Mouse (Mus musculus) embryonic facial prominence, embryonic 12.5 days (tissue): ENCODE measurements around the gene Mageb5. TPM values are rescaled to one million over a fixed set of nuclear protein-coding genes. Genes with fewer than 3 reads are reported as not detected.
"Not testable (repeated sequence)": the region's sequence is repeated elsewhere in the genome, so short reads cannot be mapped to it uniquely, and the experiment has no call there.

Source experiments
- ATAC-seq: fragments of 200-750 bp; cut with Nextera tagmentation; 2 replicates; pipeline ENCODE4 v1.8.0; 2017; ENCODE audit not compliant: insufficient number of reproducible peaks, insufficient read depth, low FRiP score, low TSS enrichment
- H3K27ac ChIP-seq: fragments of 300-500 bp; sonication (generic); 2 replicates; pipeline ENCODE4 v1.5.1; 2016; ENCODE audit warnings: mild to moderate bottlenecking
- H3K27me3 ChIP-seq: fragments of 300-500 bp; sonication (generic); 2 replicates; pipeline ENCODE4 v1.6.1; 2016; ENCODE audit warnings: mild to moderate bottlenecking, moderate library complexity
- H3K36me3 ChIP-seq: fragments of 300-500 bp; sonication (generic); 2 replicates; pipeline ENCODE4 v1.6.1; 2016; ENCODE audit warnings: mild to moderate bottlenecking
- H3K4me1 ChIP-seq: fragments of 300-500 bp; sonication (generic); 2 replicates; pipeline ENCODE4 v1.6.1; 2016
- H3K4me2 ChIP-seq: fragments of 300-500 bp; sonication (generic); replicated peaks from 2 replicates; pipeline ENCODE4 v1.6.1; 2016; ENCODE audit warnings: mild to moderate bottlenecking, moderate library complexity
- H3K4me3 ChIP-seq: fragments of 300-500 bp; sonication (generic); 2 replicates; pipeline ENCODE4 v1.5.1; 2016; ENCODE audit warnings: mild to moderate bottlenecking
- H3K9ac ChIP-seq: fragments of 300-500 bp; sonication (generic); 2 replicates; pipeline ENCODE4 v1.6.1; 2016; ENCODE audit warnings: mild to moderate bottlenecking, moderate library complexity
- H3K9me3 ChIP-seq: fragments of 300-500 bp; sonication (generic); 2 replicates; pipeline ENCODE4 v1.6.1; 2016; ENCODE audit warnings: mild to moderate bottlenecking, moderate library complexity
- WGBS: fragments of 180-500 bp; shearing (Covaris S2); methylation state at CpG from one replicate; pipeline ENCODE4 v1.1.7; 2016; 5-methylcytosine and 5-hydroxymethylcytosine counted together
- polyA plus RNA-seq: library from polyadenylated mRNA; unstranded; fragments of >200 nt; fragmentation: Nextera tagmentation; extraction: Ambion mirVana; gene quantifications from 2 replicates; pipeline ENCODE4 v1.2.1, GENCODE M21; 2016

Gene Mageb5
- not detected in 2 replicates for polyA plus RNA-seq

DNA sequence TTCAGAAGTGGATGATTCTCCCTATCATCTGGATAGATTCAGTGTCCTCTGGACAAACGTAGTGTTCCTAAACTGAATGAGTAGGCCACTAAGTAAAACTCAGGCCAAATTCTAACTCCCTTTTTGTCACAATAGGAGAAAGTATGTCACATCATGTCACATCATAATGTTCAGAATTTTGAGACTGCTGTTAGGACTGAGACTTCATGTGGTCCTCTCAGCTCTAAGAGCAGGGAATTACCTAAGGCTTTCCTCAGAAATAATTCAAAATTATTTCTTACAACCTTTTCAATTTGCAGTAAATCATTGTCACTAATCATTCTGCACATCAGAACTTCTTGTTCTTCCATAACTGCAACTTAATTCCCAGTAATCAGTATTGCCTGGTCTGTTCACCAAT lies at the start of gene Mageb5:
Gene Mageb5, minus strand, starts transcription at position 101 of the 400 bp plus-strand sequence.
- H3K9ac ChIP-seq, H3K9me3 ChIP-seq, ATAC-seq, H3K27me3 ChIP-seq, H3K27ac ChIP-seq, H3K4me3 ChIP-seq, H3K4me1 ChIP-seq, H3K36me3 ChIP-seq, H3K4me2 ChIP-seq: not testable (repeated sequence)
- WGBS = 54% methylated on average over 1 of the region's 1 CpGs

DNA sequence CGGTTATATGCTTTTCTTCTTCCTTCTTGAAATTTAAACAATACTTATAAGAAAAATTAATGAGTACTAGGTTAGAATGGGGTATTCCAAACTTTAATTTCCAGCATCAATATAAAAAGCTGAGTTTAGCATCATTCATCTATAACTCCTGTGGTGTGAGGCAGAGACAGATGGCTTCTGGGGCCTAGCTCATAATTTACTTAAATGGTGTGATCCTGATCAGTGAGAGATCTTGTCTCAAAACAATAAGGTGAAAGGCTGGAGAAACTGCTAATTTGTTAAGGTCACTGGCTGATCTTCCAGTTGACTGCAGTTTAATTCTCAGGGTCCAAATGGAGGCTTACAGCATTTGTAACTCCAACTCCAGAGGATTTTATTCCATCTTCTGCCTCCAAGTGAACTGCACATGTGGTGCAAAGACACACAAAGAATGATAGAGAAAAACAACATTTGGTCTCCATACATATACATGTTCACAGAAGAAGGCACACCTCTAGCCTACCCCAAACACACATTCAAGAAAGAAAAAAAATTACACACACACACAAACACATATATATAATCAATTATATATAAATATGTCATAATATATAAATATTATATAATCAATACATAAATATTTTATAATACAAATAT lies 23.1 kb downstream of the Mageb5 start:
- H3K4me2 ChIP-seq, H3K9ac ChIP-seq, H3K9me3 ChIP-seq, H3K4me1 ChIP-seq, ATAC-seq, H3K4me3 ChIP-seq, H3K27me3 ChIP-seq, H3K36me3 ChIP-seq, H3K27ac ChIP-seq: not testable (repeated sequence)
- no CpG with 5 or more reads among the region's 1 CpGs for WGBS

Other genes starting within 250 kb of the Mageb5 start
- not detected in 2 replicates for gene 1700084M14Rik, start 207.1 kb downstream of the Mageb5 start, polyA plus RNA-seq
- gene Gm14781, start 150.8 kb downstream of the Mageb5 start, polyA plus RNA-seq = not detected in 2 replicates
- gene Mageb1, start 233.3 kb upstream of the Mageb5 start, polyA plus RNA-seq = not detected in 2 replicates